Mouse (Mus musculus): Measurements from ENCODE around the gene Btrc. TPM values are rescaled to one million over a fixed set of nuclear protein-coding genes. Genes with fewer than 3 reads are reported as not detected.

The Btrc gene
- polyA plus RNA-seq, 1 experiment from 2014 or later, result 37.4 TPM

GRCm38 (mm10) chr19:45480490-45480889, 117.0 kb downstream of the Btrc start:
- ATAC-seq (ENCODE audit: borderline replicate concordance, extremely low read depth, low FRiP score, low TSS enrichment), result no peak
- WGBS, result 83% methylated on average over 2 of the region's 2 CpGs
- Histone ChIP-seq H3K4me1 (peaks cover 7% of the 10 kb centered on the region; the same call in 1 of the 2 replicates), H3K4me3 (no peak overlapping the region), H3K27me3 (no peaks in the 10 kb centered on the region), H3K9ac (no peak overlapping the region), H3K9me3 (no peaks in the 10 kb centered on the region), H3K36me3 (no peaks in the 10 kb centered on the region), H3K4me2 (no peak overlapping the region), H3K27ac (no peak overlapping the region)

- ATAC-seq (ENCODE audit: borderline replicate concordance, extremely low read depth, low FRiP score, low TSS enrichment), result no peak
These were observed 117.4 kb downstream of the Btrc start for GRCm38 (mm10) chr19:45480951-45481350.

GRCm38 (mm10) chr19:45483470-45483869, 119.9 kb downstream of the Btrc start:
- Histone ChIP-seq H3K27ac (no peak overlapping the region), H3K9me3 (no peaks in the 10 kb centered on the region), H3K4me2 (no peak overlapping the region), H3K9ac (no peak overlapping the region), H3K36me3 (no peaks in the 10 kb centered on the region), H3K27me3 (no peaks in the 10 kb centered on the region), H3K4me1 (no peaks in the 10 kb centered on the region), H3K4me3 (no peak overlapping the region)
- 65% methylated on average over 2 of the region's 2 CpGs for WGBS
- no peak for ATAC-seq (ENCODE audit: borderline replicate concordance, extremely low read depth, low FRiP score, low TSS enrichment)

More at GRCm38 (mm10) chr19:45480951-45481350, 117.4 kb downstream of the Btrc start:
- peaks cover 5% of the 10 kb centered on the region; the same call in 1 of the 2 replicates for H3K4me1 ChIP-seq
- H3K4me3 ChIP-seq, result no peak overlapping the region
- no peaks in the 10 kb centered on the region for H3K27me3 ChIP-seq
- no peak overlapping the region for H3K9ac ChIP-seq
- no peaks in the 10 kb centered on the region for H3K9me3 ChIP-seq
- H3K36me3 ChIP-seq, result no peaks in the 10 kb centered on the region
- no peak overlapping the region for H3K4me2 ChIP-seq
- H3K27ac ChIP-seq, result no peak overlapping the region
- 83% methylated on average over 4 of the region's 4 CpGs for WGBS

- H3K4me3 ChIP-seq, result no peak overlapping the region
- no peak overlapping the region for H3K27ac ChIP-seq
- no peaks in the 10 kb centered on the region for H3K4me1 ChIP-seq
- ATAC-seq (ENCODE audit: borderline replicate concordance, extremely low read depth, low FRiP score, low TSS enrichment), result no peak
- no peaks in the 10 kb centered on the region for H3K36me3 ChIP-seq
- no peak overlapping the region for H3K9ac ChIP-seq
- H3K4me2 ChIP-seq, result no peak overlapping the region
- 77% methylated on average over 6 of the region's 6 CpGs for WGBS
- no peaks in the 10 kb centered on the region for H3K27me3 ChIP-seq
- H3K9me3 ChIP-seq, result no peaks in the 10 kb centered on the region
These were observed 122.9 kb downstream of the Btrc start for GRCm38 (mm10) chr19:45486206-45486991.

- no peak for ATAC-seq (ENCODE audit: borderline replicate concordance, extremely low read depth, low FRiP score, low TSS enrichment)
- Histone ChIP-seq H3K9me3 (no peaks in the 10 kb centered on the region), H3K27me3 (no peaks in the 10 kb centered on the region), H3K4me1 (no peaks in the 10 kb centered on the region), H3K36me3 (no peaks in the 10 kb centered on the region), H3K9ac (no peak overlapping the region), H3K27ac (no peak overlapping the region), H3K4me3 (no peak overlapping the region), H3K4me2 (no peak overlapping the region)
- WGBS, result 76% methylated on average over 3 of the region's 3 CpGs
These were observed 123.5 kb downstream of the Btrc start for GRCm38 (mm10) chr19:45486992-45487387.

GRCm38 (mm10) chr19:45489961-45490360, 126.4 kb downstream of the Btrc start:
- Histone ChIP-seq H3K4me2 (no peak overlapping the region), H3K27me3 (no peaks in the 10 kb centered on the region), H3K9me3 (no peaks in the 10 kb centered on the region), H3K36me3 (no peaks in the 10 kb centered on the region), H3K4me3 (no peak overlapping the region), H3K27ac (no peak overlapping the region), H3K4me1 (0 out of 2 replicates have a peak, but pooled peaks cover 3% of the 10 kb centered on the region), H3K9ac (no peak overlapping the region)
- ATAC-seq (ENCODE audit: borderline replicate concordance, extremely low read depth, low FRiP score, low TSS enrichment), result no peak
- WGBS, result 41% methylated on average over 6 of the region's 6 CpGs

- Histone ChIP-seq H3K27me3 (no peaks in the 10 kb centered on the region), H3K9me3 (no peaks in the 10 kb centered on the region), H3K9ac (no peak overlapping the region), H3K36me3 (no peaks in the 10 kb centered on the region), H3K4me1 (0 out of 2 replicates have a peak, but pooled peaks cover 3% of the 10 kb centered on the region), H3K4me3 (no peak overlapping the region), H3K4me2 (no peak overlapping the region), H3K27ac (no peak overlapping the region)
- no peak for ATAC-seq (ENCODE audit: borderline replicate concordance, extremely low read depth, low FRiP score, low TSS enrichment)
- whole genome bisulfite sequencing, result 78% methylated on average over 7 of the region's 7 CpGs
These were observed 127.7 kb downstream of the Btrc start for GRCm38 (mm10) chr19:45491246-45491645.

GRCm38 (mm10) chr19:45494121-45494775, 130.7 kb downstream of the Btrc start:
- Histone ChIP-seq H3K4me2 (no peak overlapping the region), H3K9ac (no peak overlapping the region), H3K4me1 (0 out of 2 replicates have a peak, but pooled peaks cover 3% of the 10 kb centered on the region), H3K36me3 (no peaks in the 10 kb centered on the region), H3K27ac (no peak overlapping the region), H3K4me3 (no peak overlapping the region), H3K9me3 (no peaks in the 10 kb centered on the region), H3K27me3 (no peaks in the 10 kb centered on the region)
- WGBS, result 82% methylated on average over 10 of the region's 10 CpGs
- ATAC-seq (ENCODE audit: borderline replicate concordance, extremely low read depth, low FRiP score, low TSS enrichment), result no peak

- ATAC-seq (ENCODE audit: borderline replicate concordance, extremely low read depth, low FRiP score, low TSS enrichment), result no peak
- 83% methylated on average over 7 of the region's 7 CpGs for WGBS
- Histone ChIP-seq H3K9ac (no peak overlapping the region), H3K4me2 (no peak overlapping the region), H3K27ac (no peak overlapping the region), H3K9me3 (no peaks in the 10 kb centered on the region), H3K27me3 (no peaks in the 10 kb centered on the region), H3K4me3 (no peak overlapping the region), H3K4me1 (no peaks in the 10 kb centered on the region), H3K36me3 (no peaks in the 10 kb centered on the region)
These were observed 141.9 kb downstream of the Btrc start for GRCm38 (mm10) chr19:45505446-45505845.

GRCm38 (mm10) chr19:45507531-45507930, 144.0 kb downstream of the Btrc start:
- Histone ChIP-seq H3K27ac (no peak overlapping the region), H3K9me3 (no peaks in the 10 kb centered on the region), H3K9ac (no peak overlapping the region), H3K4me1 (no peaks in the 10 kb centered on the region), H3K27me3 (no peaks in the 10 kb centered on the region), H3K36me3 (no peaks in the 10 kb centered on the region), H3K4me2 (no peak overlapping the region), H3K4me3 (no peak overlapping the region)
- ATAC-seq (ENCODE audit: borderline replicate concordance, extremely low read depth, low FRiP score, low TSS enrichment), result no peak
- 67% methylated on average over 19 of the region's 19 CpGs for WGBS

- H3K36me3 ChIP-seq, result peaks cover 10% of the 10 kb centered on the region; the same call in 1 of the 2 replicates
- H3K4me3 ChIP-seq, result no peak overlapping the region
- H3K27ac ChIP-seq, result no peak overlapping the region
- H3K4me1 ChIP-seq, result 0 out of 2 replicates have a peak, but pooled peaks cover 3% of the 10 kb centered on the region
- no peak overlapping the region for H3K9ac ChIP-seq
- ATAC-seq (ENCODE audit: borderline replicate concordance, extremely low read depth, low FRiP score, low TSS enrichment), result no peak
- H3K4me2 ChIP-seq, result no peak overlapping the region
- WGBS, result 74% methylated on average over 3 of the region's 3 CpGs
- H3K27me3 ChIP-seq, result no peaks in the 10 kb centered on the region
- no peaks in the 10 kb centered on the region for H3K9me3 ChIP-seq
These were observed 147.1 kb downstream of the Btrc start for GRCm38 (mm10) chr19:45510680-45511079.

GRCm38 (mm10) chr19:45511406-45511805, 147.9 kb downstream of the Btrc start:
- Histone ChIP-seq H3K27ac (no peak overlapping the region), H3K9me3 (no peaks in the 10 kb centered on the region), H3K4me1 (0 out of 2 replicates have a peak, but pooled peaks cover 3% of the 10 kb centered on the region), H3K9ac (no peak overlapping the region), H3K27me3 (no peaks in the 10 kb centered on the region), H3K36me3 (peaks cover 15% of the 10 kb centered on the region), H3K4me3 (no peak overlapping the region), H3K4me2 (no peak overlapping the region)
- WGBS, result 84% methylated on average over 4 of the region's 4 CpGs
- ATAC-seq (ENCODE audit: borderline replicate concordance, extremely low read depth, low FRiP score, low TSS enrichment), result no peak

Measured in lung, embryonic 15.5 days (tissue).